Mouse (Mus musculus) left cerebral cortex, postnatal 4 days (tissue): ENCODE measurements around the gene Clip3. TPM values are rescaled to one million over a fixed set of nuclear protein-coding genes. Genes with fewer than 3 reads are reported as not detected.

Experiments
- DNase-seq: peaks from one replicate; pipeline ENCODE4 v3.0.0-alpha.2; 2022
- intact Hi-C: fragments of 180-260 bp; cut with DNase I; formaldehyde crosslinking; loops from one replicate; pipeline ENCODE4 v1.15.1; 2025
- total RNA-seq, 2 experiments: library from RNA; stranded (reverse); gene quantifications; 2 replicates each; pipeline ENCODE4 v1.2.3; 2021

Clip3 gene
- total RNA-seq: 100 to 1,000 TPM; 403 to 414 TPM

- DNase-seq: peak; percentile 92
- intact Hi-C loops: no loop called here
Observed at GRCm38 (mm10) chr7:30291215-30292131, at the start of gene Clip3. TSS of gene Clip3 (plus strand) at chr7:30291728.

- DNase-seq: no peak
- intact Hi-C loops: no loop called here
Observed at GRCm38 (mm10) chr7:30251956-30252954, 39.3 kb upstream of the Clip3 start.

- no peak for DNase-seq
- intact Hi-C loops: no loop called here
Observed at GRCm38 (mm10) chr7:30265041-30265440, 26.5 kb upstream of the Clip3 start.

- intact Hi-C loops: no loop called here
- DNase-seq: no peak
Observed at GRCm38 (mm10) chr7:30265531-30265930, 26.0 kb upstream of the Clip3 start.

- intact Hi-C loops: no loop called here
- DNase-seq: no peak
Observed at GRCm38 (mm10) chr7:30265935-30266334, 25.6 kb upstream of the Clip3 start.

GRCm38 (mm10) chr7:30266780-30267179, 24.7 kb upstream of the Clip3 start:
- DNase-seq: no peak

GRCm38 (mm10) chr7:30269641-30270040, 21.9 kb upstream of the Clip3 start:
- no peak for DNase-seq
- intact Hi-C loops: no loop called here

More at GRCm38 (mm10) chr7:30266780-30267179, 24.7 kb upstream of the Clip3 start:
- intact Hi-C loops: no loop called here

GRCm38 (mm10) chr7:30274383-30274782, 17.1 kb upstream of the Clip3 start:
- intact Hi-C loops: no loop called here

GRCm38 (mm10) chr7:30278911-30279310, 12.6 kb upstream of the Clip3 start:
- no peak for DNase-seq
- intact Hi-C loops: no loop called here

More at GRCm38 (mm10) chr7:30274383-30274782, 17.1 kb upstream of the Clip3 start:
- DNase-seq: no peak

GRCm38 (mm10) chr7:30279536-30279935, 12.0 kb upstream of the Clip3 start:
- intact Hi-C loops: no loop called here

GRCm38 (mm10) chr7:30279951-30280669, 11.4 kb upstream of the Clip3 start, which contains the start of the genes Thap8 and Wdr62:
TSS of gene Thap8 (plus strand) at chr7:30280094.
TSS of gene Wdr62 (minus strand) at chr7:30280419.
- DNase-seq: peak; percentile 95
- intact Hi-C loops: no loop called here

More at GRCm38 (mm10) chr7:30279536-30279935, 12.0 kb upstream of the Clip3 start:
- no peak for DNase-seq

- peak; percentile 88 for DNase-seq
- intact Hi-C loops: no loop called here
Observed at GRCm38 (mm10) chr7:30280670-30281138, 10.8 kb upstream of the Clip3 start.

- DNase-seq: no peak
- intact Hi-C loops: no loop called here
Observed at GRCm38 (mm10) chr7:30281522-30281921, 10.0 kb upstream of the Clip3 start.

- no peak for DNase-seq
- intact Hi-C loops: no loop called here
Observed at GRCm38 (mm10) chr7:30282740-30283139, 8.8 kb upstream of the Clip3 start.

GRCm38 (mm10) chr7:30286701-30287410, 4.7 kb upstream of the Clip3 start:
- peak; percentile 52 for DNase-seq
- intact Hi-C loops: no loop called here

- no peak for DNase-seq
- intact Hi-C loops: no loop called here
Observed at GRCm38 (mm10) chr7:30288046-30288445, 3.5 kb upstream of the Clip3 start.

- intact Hi-C loops: no loop called here
- no peak for DNase-seq
Observed at GRCm38 (mm10) chr7:30289071-30289713, 2.3 kb upstream of the Clip3 start.

GRCm38 (mm10) chr7:30289714-30290399, 1.7 kb upstream of the Clip3 start:
- peak; percentile 41 for DNase-seq
- intact Hi-C loops: no loop called here
